Mouse (Mus musculus): Measurements from ENCODE around the gene Fbxo40. TPM values are rescaled to one million over a fixed set of nuclear protein-coding genes. Genes with fewer than 3 reads are reported as not detected.

Gene Fbxo40
- polyA plus RNA-seq, 1 experiment from 2014 or later, result not detected

DNA sequence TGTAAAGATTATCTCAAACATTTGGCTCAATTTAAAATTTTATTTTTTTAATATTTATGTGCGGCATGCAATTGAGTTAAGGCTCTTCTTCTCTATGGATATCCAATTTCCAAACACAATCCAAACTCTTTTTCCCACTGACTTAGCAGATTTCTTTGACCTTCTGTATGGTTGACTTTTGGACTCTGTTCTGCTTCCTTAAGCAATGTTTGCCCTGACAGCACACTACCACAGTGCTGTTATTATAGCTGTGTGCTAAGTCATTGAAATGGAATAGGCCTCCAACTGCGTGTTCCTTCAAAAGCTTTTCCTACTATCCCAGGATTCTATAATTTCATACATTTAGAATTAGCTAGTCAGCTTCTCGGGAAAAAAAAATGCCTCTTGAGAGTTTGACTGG, 46.7 kb downstream of the Fbxo40 start:
- no peaks in the 10 kb centered on the region for H3K36me3 ChIP-seq
- H3K27me3 ChIP-seq, result no peaks in the 10 kb centered on the region
- no peaks in the 10 kb centered on the region for H3K4me1 ChIP-seq (replicated peaks)
- H3K4me3 ChIP-seq, result no peak overlapping the region
- no peak overlapping the region for H3K4me2 ChIP-seq
- H3K27ac ChIP-seq (replicated peaks), result no peak overlapping the region
- WGBS, result 91% methylated on average over 3 of the region's 3 CpGs
- no peak overlapping the region for H3K9ac ChIP-seq
- H3K9me3 ChIP-seq, result no peaks in the 10 kb centered on the region
- ATAC-seq (ENCODE audit: low FRiP score, low read depth), result no peak

DNA sequence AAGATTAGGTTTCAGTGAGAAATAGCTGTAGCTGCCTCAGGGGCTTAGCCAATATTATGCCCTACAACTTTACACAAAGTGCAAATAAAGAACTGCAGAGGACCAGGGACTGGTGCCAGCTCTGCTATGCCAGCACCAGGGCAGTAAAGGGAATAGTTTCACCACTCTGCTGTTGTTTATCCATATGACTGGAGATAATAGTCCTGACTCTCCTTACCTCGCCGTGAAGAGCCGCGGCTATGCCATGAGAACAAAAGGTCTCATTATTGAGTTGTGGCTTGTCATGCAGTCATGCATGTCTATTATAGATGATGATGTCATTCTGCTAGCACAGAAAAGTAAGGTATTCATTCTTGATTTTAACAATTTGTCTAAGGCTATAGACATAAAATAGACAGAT, 48.4 kb downstream of the Fbxo40 start:
- H3K27me3 ChIP-seq, result no peaks in the 10 kb centered on the region
- WGBS, result 56% methylated on average over 4 of the region's 4 CpGs
- no peak overlapping the region for H3K4me2 ChIP-seq
- H3K27ac ChIP-seq (replicated peaks), result no peak overlapping the region
- H3K36me3 ChIP-seq, result no peaks in the 10 kb centered on the region
- no peak overlapping the region for H3K9ac ChIP-seq
- ATAC-seq (ENCODE audit: low FRiP score, low read depth), result no peak
- H3K4me1 ChIP-seq (replicated peaks), result no peaks in the 10 kb centered on the region
- H3K9me3 ChIP-seq, result no peaks in the 10 kb centered on the region
- H3K4me3 ChIP-seq, result no peak overlapping the region

DNA sequence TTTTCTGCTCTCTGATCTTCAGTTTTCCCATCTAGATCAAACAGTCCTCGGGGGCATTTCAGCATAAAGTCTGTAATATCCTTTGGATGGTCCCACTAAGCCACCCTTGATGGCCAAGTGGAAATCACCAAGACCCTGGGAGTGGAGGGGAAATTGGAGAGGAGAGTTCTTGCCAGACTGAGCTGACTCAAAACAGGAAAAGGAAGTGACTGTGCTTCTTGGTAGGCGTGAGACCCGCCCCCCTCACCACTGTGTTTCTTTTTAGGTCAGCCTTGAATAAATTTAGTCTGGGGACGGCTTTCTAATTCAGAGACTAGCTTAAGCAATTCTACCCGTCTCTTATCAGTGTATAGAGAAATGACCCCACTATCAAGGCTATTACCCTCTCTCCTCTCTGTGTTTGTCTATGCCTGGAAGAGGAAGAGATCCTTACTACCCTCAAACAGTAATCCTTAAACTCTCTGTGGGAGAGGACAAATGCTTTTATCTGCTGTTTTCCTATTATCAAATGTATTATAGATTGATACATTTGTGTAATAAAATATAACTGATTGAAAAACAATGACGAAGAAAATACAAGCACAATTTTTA, 49.0 kb downstream of the Fbxo40 start:
- Histone ChIP-seq H3K36me3 (no peaks in the 10 kb centered on the region), H3K27me3 (no peaks in the 10 kb centered on the region), H3K9ac (no peak overlapping the region), H3K4me2 (no peak overlapping the region), H3K4me3 (no peak overlapping the region), H3K27ac (replicated peaks) (no peak overlapping the region), H3K4me1 (replicated peaks) (no peaks in the 10 kb centered on the region), H3K9me3 (no peaks in the 10 kb centered on the region)
- 82% methylated on average over 6 of the region's 6 CpGs for WGBS
- ATAC-seq (ENCODE audit: low FRiP score, low read depth), result no peak

DNA sequence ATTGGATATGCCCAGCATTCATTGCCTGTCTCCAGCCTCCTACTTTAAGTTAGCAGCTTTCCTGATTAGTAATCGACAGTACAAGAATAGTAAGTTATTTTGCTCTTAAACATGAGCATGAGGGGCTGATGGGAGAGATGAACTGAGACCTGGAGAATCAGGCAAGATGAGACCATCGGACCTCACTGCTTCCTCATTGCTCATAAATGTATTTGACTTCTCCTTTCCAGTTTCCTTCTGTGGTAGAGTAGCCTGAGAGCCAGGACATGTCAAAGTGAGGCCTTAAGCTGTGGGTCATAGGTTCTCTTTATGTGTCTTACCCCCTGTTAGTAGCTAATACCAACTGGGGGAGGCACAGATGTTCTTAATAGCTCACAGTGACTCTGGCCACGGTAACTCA, 54.5 kb downstream of the Fbxo40 start:
- Histone ChIP-seq H3K4me2 (no peak overlapping the region), H3K9me3 (no peaks in the 10 kb centered on the region), H3K4me1 (replicated peaks) (no peaks in the 10 kb centered on the region), H3K4me3 (no peak overlapping the region), H3K27me3 (no peaks in the 10 kb centered on the region), H3K9ac (no peak overlapping the region), H3K36me3 (peaks cover 24% of the 10 kb centered on the region), H3K27ac (replicated peaks) (no peak overlapping the region)
- 91% methylated on average over 3 of the region's 3 CpGs for WGBS
- ATAC-seq (ENCODE audit: low FRiP score, low read depth), result no peak

DNA sequence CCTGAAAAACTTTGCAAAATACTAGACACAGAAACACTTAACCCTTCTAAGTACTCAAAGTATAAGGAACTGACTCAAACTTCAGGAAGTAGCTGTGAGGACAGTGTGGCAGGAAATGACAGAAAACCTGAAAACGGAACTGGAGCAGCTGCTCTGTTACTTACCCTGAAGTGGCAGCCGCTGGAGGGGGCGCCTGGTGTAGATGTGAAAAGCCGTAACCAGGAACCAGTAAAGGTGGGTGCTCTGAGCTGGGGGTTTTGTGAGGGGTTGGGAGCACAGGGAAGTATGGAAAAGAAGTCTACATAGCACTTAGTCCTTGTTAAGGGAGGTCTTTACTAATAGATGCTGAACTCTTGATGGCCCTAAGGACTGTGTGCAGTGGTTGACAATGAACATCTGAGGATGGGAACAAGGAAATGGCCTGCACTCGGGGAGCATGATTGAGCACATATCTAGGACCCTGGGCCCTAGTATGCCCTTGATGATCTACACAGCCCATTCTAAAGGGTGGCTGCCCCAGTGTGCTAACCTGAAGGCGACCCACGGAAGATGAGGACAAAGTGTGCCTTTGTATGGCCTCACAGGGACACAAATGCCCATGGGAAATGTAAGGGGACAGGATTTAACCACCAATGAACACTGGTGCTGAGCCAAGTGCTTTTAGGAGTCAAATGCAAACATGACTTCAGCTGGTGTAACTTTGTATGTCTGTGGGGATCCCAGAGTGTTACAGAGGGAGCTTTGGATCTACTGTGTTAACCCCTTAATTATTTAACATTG, 55.2 kb downstream of the Fbxo40 start, which contains the start of gene Hcls1:
Hcls1 (plus strand) TSS at position 143 of the 780 bp plus-strand sequence.
- Histone ChIP-seq H3K4me2 (no peak within 1 kb of the TSS), H3K4me3 (no peak within 1 kb of the TSS), H3K36me3 (peaks cover 32% of the 10 kb centered on the region), H3K9ac (no peak within 1 kb of the TSS), H3K4me1 (replicated peaks) (no peaks in the 10 kb centered on the region), H3K9me3 (no peaks in the 10 kb centered on the region), H3K27me3 (no peaks in the 10 kb centered on the region), H3K27ac (replicated peaks) (no peak within 1 kb of the TSS)
- no peak for ATAC-seq (ENCODE audit: low FRiP score, low read depth)
- WGBS, result 73% methylated on average over 7 of the region's 7 CpGs

DNA sequence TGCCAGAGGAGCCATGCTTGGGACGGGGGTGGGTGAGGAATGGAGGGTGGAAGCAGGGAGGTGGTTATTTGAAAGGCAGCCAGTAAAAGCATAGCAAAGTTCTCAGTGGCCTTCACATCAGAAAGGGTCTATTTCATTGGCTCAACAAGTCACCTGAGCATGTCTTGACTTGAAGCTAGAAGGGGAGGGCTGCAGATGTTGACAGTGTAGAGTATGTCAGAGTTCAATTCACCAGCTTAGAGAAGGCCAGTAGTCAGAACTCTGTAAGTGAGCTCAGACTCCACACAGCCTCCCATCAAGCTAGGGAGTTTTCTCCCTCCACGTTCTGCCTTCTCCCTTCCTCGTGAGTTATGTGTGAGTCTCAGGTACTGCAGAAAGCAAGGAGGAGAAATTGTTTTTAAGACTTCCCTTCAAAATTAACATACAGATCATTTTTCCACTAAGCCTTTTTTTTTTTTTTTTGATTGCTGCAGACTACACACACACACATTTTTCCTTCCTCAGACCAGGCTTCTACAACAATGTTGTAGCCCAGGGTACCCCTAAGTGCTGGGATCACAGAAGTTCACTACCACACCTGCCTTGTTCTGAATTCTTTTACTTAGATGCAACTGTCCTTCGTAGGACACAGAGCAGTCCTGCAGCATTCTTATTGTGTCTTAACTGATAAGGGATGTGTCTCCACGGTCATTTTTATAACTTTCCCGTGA, 56.0 kb downstream of the Fbxo40 start:
- H3K27ac ChIP-seq (replicated peaks), result no peak overlapping the region
- H3K4me3 ChIP-seq, result no peak overlapping the region
- no peaks in the 10 kb centered on the region for H3K9me3 ChIP-seq
- peaks cover 40% of the 10 kb centered on the region for H3K36me3 ChIP-seq
- no peaks in the 10 kb centered on the region for H3K4me1 ChIP-seq (replicated peaks)
- no peak for ATAC-seq (ENCODE audit: low FRiP score, low read depth)
- H3K27me3 ChIP-seq, result no peaks in the 10 kb centered on the region
- H3K4me2 ChIP-seq, result no peak overlapping the region
- WGBS, result 81% methylated on average over 6 of the region's 6 CpGs
- H3K9ac ChIP-seq, result no peak overlapping the region

DNA sequence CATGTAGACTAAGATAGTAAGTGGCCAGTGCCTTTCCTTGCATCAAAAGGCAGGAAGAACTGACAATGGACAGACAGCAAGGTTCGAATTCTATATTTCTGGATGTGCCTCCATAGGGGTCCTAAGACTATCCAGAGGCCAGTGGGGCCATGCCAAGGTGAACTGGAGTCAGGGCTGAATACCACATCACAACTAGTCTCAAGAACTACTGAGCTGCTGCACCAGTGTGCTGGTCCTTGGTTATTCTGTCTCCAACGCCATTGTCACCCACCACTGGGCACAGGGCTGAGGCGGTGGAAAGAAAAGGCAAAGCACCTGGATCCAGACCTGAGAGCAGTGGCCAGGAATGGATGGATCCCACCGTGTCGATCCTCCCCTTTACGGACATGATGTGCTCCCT, 57.7 kb downstream of the Fbxo40 start:
- H3K4me1 ChIP-seq (replicated peaks), result no peaks in the 10 kb centered on the region
- H3K9ac ChIP-seq, result no peak overlapping the region
- no peaks in the 10 kb centered on the region for H3K9me3 ChIP-seq
- H3K27ac ChIP-seq (replicated peaks), result no peak overlapping the region
- no peak for ATAC-seq (ENCODE audit: low FRiP score, low read depth)
- H3K27me3 ChIP-seq, result no peaks in the 10 kb centered on the region
- WGBS, result 94% methylated on average over 6 of the region's 6 CpGs
- peaks cover 53% of the 10 kb centered on the region for H3K36me3 ChIP-seq
- no peak overlapping the region for H3K4me3 ChIP-seq
- H3K4me2 ChIP-seq, result no peak overlapping the region

DNA sequence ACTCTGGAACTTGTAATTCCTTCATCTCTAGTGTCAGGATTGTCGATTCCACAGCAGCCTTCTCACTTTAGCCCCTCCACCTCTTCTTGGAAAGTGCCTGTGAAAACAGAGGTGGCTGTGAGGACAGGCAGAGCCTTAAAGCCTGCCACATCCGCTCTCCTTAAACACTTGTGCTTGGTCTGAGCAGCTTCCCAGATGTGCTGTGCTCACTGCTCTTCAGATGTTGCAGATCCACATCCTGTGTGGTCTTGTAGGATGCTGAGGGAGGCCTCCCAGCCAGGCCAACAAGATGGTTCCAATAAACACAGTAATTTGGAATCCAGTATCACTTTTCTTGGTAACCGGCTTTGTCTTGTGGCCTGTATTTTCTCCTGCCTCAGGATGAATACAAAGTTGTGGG, 58.3 kb downstream of the Fbxo40 start:
- WGBS, result 95% methylated on average over 3 of the region's 3 CpGs
- H3K9me3 ChIP-seq, result no peaks in the 10 kb centered on the region
- H3K27me3 ChIP-seq, result no peaks in the 10 kb centered on the region
- peaks cover 53% of the 10 kb centered on the region for H3K36me3 ChIP-seq
- H3K4me1 ChIP-seq (replicated peaks), result no peaks in the 10 kb centered on the region
- ATAC-seq (ENCODE audit: low FRiP score, low read depth), result no peak
- H3K4me3 ChIP-seq, result no peak overlapping the region
- H3K4me2 ChIP-seq, result no peak overlapping the region
- no peak overlapping the region for H3K9ac ChIP-seq
- no peak overlapping the region for H3K27ac ChIP-seq (replicated peaks)

DNA sequence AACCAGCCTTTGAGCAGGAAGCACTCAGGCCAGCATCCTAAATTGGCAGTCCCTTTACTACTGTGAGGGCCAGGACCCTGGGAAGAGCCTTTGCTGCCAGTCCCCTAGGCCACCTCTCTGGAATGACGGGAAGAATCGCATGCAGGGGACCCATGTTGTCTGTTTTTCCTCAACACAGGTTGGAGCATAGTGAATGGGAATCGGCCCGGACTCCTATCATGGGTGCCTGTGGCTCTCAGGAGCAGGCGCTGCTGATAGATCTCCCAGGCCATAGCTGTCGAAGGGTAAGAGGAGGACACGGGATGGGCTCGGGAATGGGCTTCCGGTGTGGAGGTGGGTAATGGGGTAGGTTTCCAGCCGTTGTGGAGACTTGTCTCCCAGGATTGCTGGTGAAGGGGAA, 58.9 kb downstream of the Fbxo40 start:
- Histone ChIP-seq H3K4me1 (replicated peaks) (no peaks in the 10 kb centered on the region), H3K9me3 (no peaks in the 10 kb centered on the region), H3K4me3 (no peak overlapping the region), H3K27me3 (no peaks in the 10 kb centered on the region), H3K36me3 (peaks cover 57% of the 10 kb centered on the region), H3K27ac (replicated peaks) (no peak overlapping the region), H3K9ac (no peak overlapping the region), H3K4me2 (no peak overlapping the region)
- WGBS, result 97% methylated on average over 10 of the region's 10 CpGs
- no peak for ATAC-seq (ENCODE audit: low FRiP score, low read depth)

DNA sequence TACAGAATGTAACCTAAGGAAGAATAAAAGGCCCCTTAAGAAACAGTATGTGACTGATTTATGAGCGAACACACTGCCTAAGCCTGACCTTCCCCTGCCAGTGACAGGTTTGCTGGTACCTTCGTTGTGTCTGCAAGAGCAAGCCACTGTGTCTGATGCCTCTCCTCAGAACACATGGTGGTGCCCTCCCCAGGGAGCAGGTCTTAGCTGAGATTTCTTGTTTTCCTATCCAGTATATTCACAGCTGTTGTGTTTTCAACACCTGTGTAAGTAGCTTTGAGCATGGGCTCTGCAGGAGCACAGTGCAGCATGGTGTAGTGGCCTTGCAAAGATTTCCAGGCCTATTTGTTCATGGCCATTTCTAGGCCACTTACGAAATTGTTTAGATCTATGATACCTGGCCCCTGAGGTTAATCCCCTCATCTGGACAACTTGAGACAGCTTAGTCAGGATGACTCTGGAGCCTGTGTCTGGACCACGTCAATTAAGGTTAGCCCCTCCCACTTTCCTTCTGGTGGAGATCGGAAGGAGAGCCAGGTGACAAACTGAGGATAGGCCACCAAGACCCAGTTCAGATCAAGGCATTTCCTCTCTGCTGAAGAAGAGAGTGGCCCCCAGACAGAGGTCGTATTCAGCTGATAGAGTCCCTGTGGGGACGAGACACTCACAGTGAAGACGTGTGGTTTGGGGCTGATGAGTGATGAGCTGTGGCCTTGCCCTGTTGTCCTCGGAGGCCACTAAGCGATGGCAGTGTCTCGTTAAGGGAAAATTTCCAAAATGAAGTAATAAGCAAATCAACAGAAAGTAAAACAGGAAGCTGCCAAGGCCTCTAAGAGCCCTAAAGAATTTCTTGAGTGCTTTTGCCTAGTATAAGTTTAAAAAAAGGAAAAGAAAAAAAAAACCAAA, 59.8 kb downstream of the Fbxo40 start:
- Histone ChIP-seq H3K9me3 (no peaks in the 10 kb centered on the region), H3K27me3 (no peaks in the 10 kb centered on the region), H3K36me3 (peaks cover 66% of the 10 kb centered on the region), H3K4me2 (no peak overlapping the region), H3K4me1 (replicated peaks) (no peaks in the 10 kb centered on the region), H3K27ac (replicated peaks) (no peak overlapping the region), H3K9ac (no peak overlapping the region), H3K4me3 (no peak overlapping the region)
- WGBS, result 90% methylated on average over 11 of the region's 11 CpGs
- ATAC-seq (ENCODE audit: low FRiP score, low read depth), result no peak

DNA sequence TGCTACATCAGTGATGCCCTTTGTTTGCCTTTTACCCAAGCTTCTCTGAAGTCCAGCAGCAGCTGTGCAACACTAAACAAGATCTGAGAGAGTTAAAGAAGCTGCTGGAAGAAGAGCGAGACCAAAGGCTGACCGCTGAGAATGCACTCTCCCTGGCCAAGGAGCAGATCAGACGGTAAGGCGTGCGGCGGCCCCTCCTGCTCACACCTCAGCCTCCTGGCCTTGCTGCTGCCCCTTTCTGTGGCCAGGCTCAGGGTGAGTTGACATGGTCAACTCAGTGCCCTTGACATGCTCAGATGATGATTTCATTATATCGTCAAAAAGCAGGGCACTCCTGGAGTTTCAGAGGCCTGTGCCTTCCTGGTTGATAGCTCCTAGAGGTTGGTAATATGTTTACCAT, 61.1 kb downstream of the Fbxo40 start:
- H3K4me3 ChIP-seq, result no peak overlapping the region
- ATAC-seq (ENCODE audit: low FRiP score, low read depth), result no peak
- no peak overlapping the region for H3K4me2 ChIP-seq
- H3K9ac ChIP-seq, result no peak overlapping the region
- H3K36me3 ChIP-seq, result peaks cover 74% of the 10 kb centered on the region
- H3K9me3 ChIP-seq, result no peaks in the 10 kb centered on the region
- H3K4me1 ChIP-seq (replicated peaks), result no peaks in the 10 kb centered on the region
- H3K27me3 ChIP-seq, result no peaks in the 10 kb centered on the region
- no peak overlapping the region for H3K27ac ChIP-seq (replicated peaks)
- WGBS, result 95% methylated on average over 7 of the region's 7 CpGs

Data from hindbrain, embryonic 15.5 days (tissue).